Mouse (Mus musculus) forebrain, embryonic 15.5 days (tissue): Measurements from ENCODE around the gene Rrm1. TPM values are rescaled to one million over a fixed set of nuclear protein-coding genes. Genes with fewer than 3 reads are reported as not detected.

ENCODE experiments used
- ATAC-seq: fragments of 200-750 bp; cut with Nextera tagmentation; replicated peaks from 2 replicates; pipeline ENCODE4 v1.8.0; 2017; ENCODE audit warnings: mild to moderate bottlenecking, moderate TSS enrichment, moderate library complexity
- H3K27ac ChIP-seq: fragments of 300-500 bp; sonication (generic); replicated peaks from 2 replicates; pipeline ENCODE4 v1.5.1; 2015; ENCODE audit warnings: mild to moderate bottlenecking, inconsistent platforms
- H3K27me3 ChIP-seq: fragments of 300-500 bp; sonication (generic); 2 replicates; pipeline ENCODE4 v1.6.1; 2015; ENCODE audit warnings: inconsistent platforms
- H3K36me3 ChIP-seq: fragments of 300-500 bp; sonication (generic); 2 replicates; pipeline ENCODE4 v1.6.1; 2015; ENCODE audit warnings: mild to moderate bottlenecking, inconsistent platforms
- H3K4me1 ChIP-seq: fragments of 300-500 bp; sonication (generic); 2 replicates; pipeline ENCODE4 v1.6.1; 2015; ENCODE audit warnings: inconsistent platforms
- H3K4me2 ChIP-seq: fragments of 300-500 bp; sonication (generic); replicated peaks from 2 replicates; pipeline ENCODE4 v1.6.1; 2015; ENCODE audit warnings: mild to moderate bottlenecking, inconsistent platforms
- H3K4me3 ChIP-seq: fragments of 300-500 bp; sonication (generic); 2 replicates; pipeline ENCODE4 v1.5.1; 2015; ENCODE audit warnings: mild to moderate bottlenecking, inconsistent platforms
- H3K9ac ChIP-seq: fragments of 300-500 bp; sonication (generic); replicated peaks from 2 replicates; pipeline ENCODE4 v1.6.1; 2015; ENCODE audit warnings: mild to moderate bottlenecking, inconsistent platforms
- H3K9me3 ChIP-seq: fragments of 300-500 bp; sonication (generic); 2 replicates; pipeline ENCODE4 v1.6.1; 2016; ENCODE audit warnings: inconsistent platforms
- WGBS: fragments of 180-500 bp; shearing (Covaris S2); methylation state at CpG from one replicate; pipeline ENCODE4 v1.1.7; 2015; ENCODE audit warnings: mixed read lengths; 5-methylcytosine and 5-hydroxymethylcytosine counted together
- polyA plus RNA-seq: library from polyadenylated mRNA; unstranded; fragments of >200 nt; fragmentation: Nextera tagmentation; extraction: Ambion mirVana; gene quantifications from 2 replicates; pipeline ENCODE4 v1.2.1, GENCODE M21; 2015

Gene Rrm1
- polyA plus RNA-seq, 1 experiment from 2014 or later, result 95.7 TPM

- no peak overlapping the region for H3K27ac ChIP-seq
- WGBS, result 56% methylated on average over 7 of the region's 7 CpGs
- no peak for ATAC-seq
Measured at GRCm38 (mm10) chr7:102509726-102510125, 68.2 kb downstream of the Rrm1 start.

GRCm38 (mm10) chr7:102511927-102512326 is 70.4 kb downstream of the Rrm1 start:
- ATAC-seq, result no peak
- H3K4me1 ChIP-seq, result peaks cover 12% of the 10 kb centered on the region
- no peak overlapping the region for H3K27ac ChIP-seq
- WGBS, result 92% methylated on average over 10 of the region's 10 CpGs
- no peak overlapping the region for H3K9ac ChIP-seq
- no peak overlapping the region for H3K4me3 ChIP-seq
- no peaks in the 10 kb centered on the region for H3K36me3 ChIP-seq
- H3K4me2 ChIP-seq, result no peak overlapping the region
- peaks cover 11% of the 10 kb centered on the region for H3K27me3 ChIP-seq
- no peaks in the 10 kb centered on the region for H3K9me3 ChIP-seq

More at GRCm38 (mm10) chr7:102509726-102510125, 68.2 kb downstream of the Rrm1 start:
- H3K4me3 ChIP-seq, result no peak overlapping the region
- no peak overlapping the region for H3K9ac ChIP-seq
- peaks cover 5% of the 10 kb centered on the region; the same call in 1 of the 2 replicates for H3K4me1 ChIP-seq
- H3K36me3 ChIP-seq, result no peaks in the 10 kb centered on the region
- H3K4me2 ChIP-seq, result no peak overlapping the region
- H3K9me3 ChIP-seq, result no peaks in the 10 kb centered on the region
- H3K27me3 ChIP-seq, result peaks cover 6% of the 10 kb centered on the region; the same call in 1 of the 2 replicates

- under 1% methylated on average over 54 of the region's 54 CpGs for WGBS
- no peaks in the 10 kb centered on the region for H3K36me3 ChIP-seq
- no peak overlapping the region for H3K27ac ChIP-seq
- H3K4me2 ChIP-seq, result peak overlapping the region; percentile 96
- H3K4me1 ChIP-seq, result peaks cover 19% of the 10 kb centered on the region
- peak overlapping the region; percentile 88 for H3K9ac ChIP-seq
- no peaks in the 10 kb centered on the region for H3K9me3 ChIP-seq
- ATAC-seq, result peak; percentile 96
- peaks cover 11% of the 10 kb centered on the region for H3K27me3 ChIP-seq
- peak overlapping the region; percentile 60 for H3K4me3 ChIP-seq
Measured at GRCm38 (mm10) chr7:102512814-102513435, 71.4 kb downstream of the Rrm1 start.

- Histone ChIP-seq H3K4me2 (no peak overlapping the region), H3K36me3 (no peaks in the 10 kb centered on the region), H3K9me3 (no peaks in the 10 kb centered on the region), H3K27ac (no peak overlapping the region), H3K27me3 (peaks cover 11% of the 10 kb centered on the region), H3K9ac (no peak overlapping the region), H3K4me1 (peaks cover 19% of the 10 kb centered on the region), H3K4me3 (no peak overlapping the region)
- no peak for ATAC-seq
- 81% methylated on average over 4 of the region's 4 CpGs for WGBS
Measured at GRCm38 (mm10) chr7:102514144-102514543, 72.6 kb downstream of the Rrm1 start.

- Histone ChIP-seq H3K4me2 (no peak overlapping the region), H3K36me3 (no peaks in the 10 kb centered on the region), H3K9ac (no peak overlapping the region), H3K27ac (no peak overlapping the region), H3K27me3 (peaks cover 11% of the 10 kb centered on the region), H3K4me1 (peaks cover 19% of the 10 kb centered on the region), H3K9me3 (no peaks in the 10 kb centered on the region), H3K4me3 (no peak overlapping the region)
- ATAC-seq, result peak; percentile 11; the same call in 1 of the 2 replicates
- 45% methylated on average over 10 of the region's 10 CpGs for WGBS
Measured at GRCm38 (mm10) chr7:102516261-102517050, 75.0 kb downstream of the Rrm1 start.

- no peak overlapping the region for H3K4me2 ChIP-seq
- ATAC-seq, result peak; percentile 34; the same call in 1 of the 2 replicates
Measured at GRCm38 (mm10) chr7:102517051-102517335, 75.5 kb downstream of the Rrm1 start.

More at GRCm38 (mm10) chr7:102517051-102517335, 75.5 kb downstream of the Rrm1 start:
- no peak overlapping the region for H3K4me3 ChIP-seq
- H3K9me3 ChIP-seq, result no peaks in the 10 kb centered on the region
- no peak overlapping the region for H3K9ac ChIP-seq
- no peak overlapping the region for H3K27ac ChIP-seq
- WGBS, result 48% methylated on average over 2 of the region's 2 CpGs
- H3K36me3 ChIP-seq, result no peaks in the 10 kb centered on the region
- peaks cover 11% of the 10 kb centered on the region for H3K27me3 ChIP-seq
- H3K4me1 ChIP-seq, result peaks cover 19% of the 10 kb centered on the region

Other genes with a start within 250 kb of the Rrm1 start
- gene Nup98, start 231.5 kb upstream of the Rrm1 start, polyA plus RNA-seq, result 24.2 and 24.7 TPM in 2 replicates
- 52.9 and 54.1 TPM in 2 replicates for gene Pgap2, start 231.5 kb upstream of the Rrm1 start, polyA plus RNA-seq
- gene Rhog, start 185.6 kb upstream of the Rrm1 start, polyA plus RNA-seq, result 16.7 and 19.6 TPM in 2 replicates
- gene Stim1, start 173.9 kb upstream of the Rrm1 start, polyA plus RNA-seq, result 9.6 and 11.1 TPM in 2 replicates
- gene Olfr543, start 40.0 kb downstream of the Rrm1 start, polyA plus RNA-seq, result 0.23 and 0.38 TPM in 2 replicates
- 0.06 and 0.13 TPM in 2 replicates for gene Olfr544, start 46.6 kb downstream of the Rrm1 start, polyA plus RNA-seq
- 0.05 and 0.15 TPM in 2 replicates for gene Olfr545, start 57.9 kb downstream of the Rrm1 start, polyA plus RNA-seq
- not detected in 2 replicates for gene Olfr547, start 93.1 kb downstream of the Rrm1 start, polyA plus RNA-seq
- gene Olfr548-ps1, start 99.2 kb downstream of the Rrm1 start, polyA plus RNA-seq, result not detected in 2 replicates
- gene Olfr549, start 108.2 kb downstream of the Rrm1 start, polyA plus RNA-seq, result not detected in 2 replicates
- 0.06 TPM in 1 of 2 replicates, not detected in the other for gene Trim21, start 123.8 kb downstream of the Rrm1 start, polyA plus RNA-seq
- gene Olfr550, start 129.7 kb downstream of the Rrm1 start, polyA plus RNA-seq, result not detected in 2 replicates
- gene Olfr551, start 150.2 kb downstream of the Rrm1 start, polyA plus RNA-seq, result not detected in 2 replicates
- not detected in 2 replicates for gene Olfr552, start 156.1 kb downstream of the Rrm1 start, polyA plus RNA-seq
- gene Olfr553, start 176.5 kb downstream of the Rrm1 start, polyA plus RNA-seq, result not detected in 2 replicates
- gene Olfr554, start 196.7 kb downstream of the Rrm1 start, polyA plus RNA-seq, result not detected in 2 replicates
- not detected in 2 replicates for gene Olfr555, start 217.1 kb downstream of the Rrm1 start, polyA plus RNA-seq
- not detected in 2 replicates for gene Olfr556, start 223.2 kb downstream of the Rrm1 start, polyA plus RNA-seq
- gene Trim68, start 245.6 kb downstream of the Rrm1 start, polyA plus RNA-seq, result 6.6 and 6.7 TPM in 2 replicates